Mouse (Mus musculus): Measurements from ENCODE around the gene Cdc34. TPM values are rescaled to one million over a fixed set of nuclear protein-coding genes. Genes with fewer than 3 reads are reported as not detected.

Cdc34 gene
- polyA plus RNA-seq (2015; fragmentation: Nextera tagmentation; extraction: Ambion mirVana): 107 and 108 TPM in 2 replicates

DNA sequence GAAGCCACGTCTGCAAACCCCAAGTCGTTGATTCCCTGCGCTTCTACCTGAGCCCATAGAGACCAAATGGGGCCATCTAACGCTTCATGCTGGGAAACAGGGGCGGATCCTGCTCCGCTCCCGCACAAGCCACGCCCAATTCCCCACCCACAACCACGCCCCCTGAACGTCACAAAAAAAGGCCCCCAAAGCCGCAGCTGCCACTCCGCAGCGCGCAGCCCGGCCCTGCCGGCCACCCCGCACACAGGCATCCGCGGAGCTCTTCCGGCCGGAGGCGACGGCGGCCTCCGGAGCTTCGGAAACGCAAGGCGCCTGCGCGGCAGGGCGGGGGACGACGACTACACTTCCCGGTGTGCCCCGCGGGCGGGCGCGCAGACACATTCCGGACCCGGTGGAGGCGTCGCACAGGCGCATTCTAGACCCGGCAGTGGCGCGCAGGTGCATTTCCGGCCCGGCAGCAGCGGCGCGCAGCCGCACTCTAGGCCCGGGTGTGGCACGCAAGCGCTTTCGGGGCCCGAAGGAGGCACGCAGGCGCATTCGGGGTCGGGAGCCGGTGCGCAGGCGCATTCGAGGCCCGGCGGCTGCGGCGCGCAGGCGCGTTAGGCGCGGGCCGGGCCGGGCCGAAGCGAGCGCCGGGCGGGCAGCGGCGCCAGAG, at the start of gene Cdc34:
Gene Cdc34 (plus strand): TSS at position 605 of the 655 bp plus-strand sequence.
- Histone ChIP-seq H3K27ac (peak within 1 kb of the TSS; percentile 88), H3K4me3 (replicated peaks) (peak within 1 kb of the TSS; percentile 82), H3K4me1 (peaks cover 22% of the 10 kb centered on the region), H3K9me3 (no peaks in the 10 kb centered on the region), H3K27me3 (replicated peaks) (no peaks in the 10 kb centered on the region), H3K9ac (peak within 1 kb of the TSS; percentile 81), H3K4me2 (peak within 1 kb of the TSS; percentile 88), H3K36me3 (peaks cover 20% of the 10 kb centered on the region)
- ATAC-seq (ENCODE audit: insufficient read depth, low FRiP score, low read depth): peak; percentile 96
- WGBS: under 1% methylated on average over 77 of the region's 84 CpGs

DNA sequence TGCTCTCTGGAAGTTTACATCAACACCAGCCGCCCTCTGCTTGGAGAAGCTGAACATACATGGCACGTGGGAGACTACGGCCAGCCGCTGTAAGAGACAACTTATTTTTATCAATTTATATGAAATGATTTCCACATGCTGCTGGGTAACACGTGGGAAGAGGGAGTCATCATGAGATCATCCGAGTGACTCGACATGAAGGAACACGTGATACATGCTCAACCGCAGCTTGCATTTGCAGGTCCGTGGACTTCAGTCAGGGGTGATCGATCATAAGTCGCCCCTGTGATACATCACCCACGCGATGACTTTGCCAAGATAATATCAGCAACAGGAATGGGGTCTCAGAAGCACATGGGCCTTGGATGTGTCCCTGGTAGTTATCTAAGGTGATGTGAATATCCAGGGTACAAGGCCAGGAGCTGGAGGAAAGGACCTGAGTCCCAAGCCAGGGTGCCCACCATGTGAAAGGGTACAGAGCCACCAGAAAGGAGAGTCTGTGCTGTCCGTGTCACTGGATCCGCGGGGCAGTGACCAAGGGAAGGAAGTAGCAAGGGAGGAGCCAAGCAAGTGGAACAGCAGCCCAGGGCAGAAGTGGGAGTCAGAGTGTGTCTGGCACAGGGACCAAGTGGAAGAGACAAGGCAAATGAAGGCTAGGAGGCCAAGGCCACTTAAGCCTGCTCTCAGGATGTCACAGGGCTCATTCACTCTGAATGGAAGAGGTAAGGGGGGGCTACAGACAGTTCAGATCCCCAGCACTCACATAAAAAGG, 48.8 kb upstream of the Cdc34 start:
- no peaks in the 10 kb centered on the region for H3K9me3 ChIP-seq
- no peak overlapping the region for H3K4me3 ChIP-seq (replicated peaks)
- 76% methylated on average over 17 of the region's 17 CpGs for WGBS
- no peaks in the 10 kb centered on the region for H3K36me3 ChIP-seq
- H3K4me2 ChIP-seq: no peak overlapping the region
- H3K9ac ChIP-seq: no peak overlapping the region
- peaks cover under 1% of the 10 kb centered on the region for H3K4me1 ChIP-seq
- peaks cover 12% of the 10 kb centered on the region; the same call in 1 of the 2 replicates for H3K27me3 ChIP-seq (replicated peaks)
- ATAC-seq (ENCODE audit: insufficient read depth, low FRiP score, low read depth): no peak
- H3K27ac ChIP-seq: no peak overlapping the region

DNA sequence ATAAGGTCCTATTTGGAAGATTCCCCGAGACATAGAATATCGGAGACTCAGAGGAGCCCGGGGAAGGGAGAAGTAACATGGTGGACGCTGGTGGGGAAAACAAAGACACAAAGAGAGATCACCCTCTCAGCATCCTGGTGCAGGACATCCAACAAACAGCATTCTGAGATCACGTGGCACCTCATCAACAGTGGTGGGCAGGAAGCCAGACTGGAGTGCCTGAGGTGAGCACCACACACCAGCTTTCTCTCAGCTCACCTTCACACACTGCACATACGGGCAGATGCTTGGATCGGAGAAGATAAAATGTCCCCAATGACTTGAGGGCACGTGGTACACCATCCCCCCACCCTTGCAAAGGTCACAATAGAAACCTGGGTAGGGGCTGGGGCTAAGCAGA, 45.7 kb upstream of the Cdc34 start:
- Histone ChIP-seq H3K4me3 (replicated peaks) (no peak overlapping the region), H3K9ac (no peak overlapping the region), H3K4me2 (peak overlapping the region; percentile 92; the same call in 1 of the 2 replicates), H3K27ac (no peak overlapping the region), H3K36me3 (no peaks in the 10 kb centered on the region), H3K4me1 (peaks cover 11% of the 10 kb centered on the region), H3K9me3 (no peaks in the 10 kb centered on the region), H3K27me3 (replicated peaks) (peaks cover 26% of the 10 kb centered on the region; the same call in 1 of the 2 replicates)
- ATAC-seq (ENCODE audit: insufficient read depth, low FRiP score, low read depth): no peak
- WGBS: 86% methylated on average over 8 of the region's 8 CpGs

DNA sequence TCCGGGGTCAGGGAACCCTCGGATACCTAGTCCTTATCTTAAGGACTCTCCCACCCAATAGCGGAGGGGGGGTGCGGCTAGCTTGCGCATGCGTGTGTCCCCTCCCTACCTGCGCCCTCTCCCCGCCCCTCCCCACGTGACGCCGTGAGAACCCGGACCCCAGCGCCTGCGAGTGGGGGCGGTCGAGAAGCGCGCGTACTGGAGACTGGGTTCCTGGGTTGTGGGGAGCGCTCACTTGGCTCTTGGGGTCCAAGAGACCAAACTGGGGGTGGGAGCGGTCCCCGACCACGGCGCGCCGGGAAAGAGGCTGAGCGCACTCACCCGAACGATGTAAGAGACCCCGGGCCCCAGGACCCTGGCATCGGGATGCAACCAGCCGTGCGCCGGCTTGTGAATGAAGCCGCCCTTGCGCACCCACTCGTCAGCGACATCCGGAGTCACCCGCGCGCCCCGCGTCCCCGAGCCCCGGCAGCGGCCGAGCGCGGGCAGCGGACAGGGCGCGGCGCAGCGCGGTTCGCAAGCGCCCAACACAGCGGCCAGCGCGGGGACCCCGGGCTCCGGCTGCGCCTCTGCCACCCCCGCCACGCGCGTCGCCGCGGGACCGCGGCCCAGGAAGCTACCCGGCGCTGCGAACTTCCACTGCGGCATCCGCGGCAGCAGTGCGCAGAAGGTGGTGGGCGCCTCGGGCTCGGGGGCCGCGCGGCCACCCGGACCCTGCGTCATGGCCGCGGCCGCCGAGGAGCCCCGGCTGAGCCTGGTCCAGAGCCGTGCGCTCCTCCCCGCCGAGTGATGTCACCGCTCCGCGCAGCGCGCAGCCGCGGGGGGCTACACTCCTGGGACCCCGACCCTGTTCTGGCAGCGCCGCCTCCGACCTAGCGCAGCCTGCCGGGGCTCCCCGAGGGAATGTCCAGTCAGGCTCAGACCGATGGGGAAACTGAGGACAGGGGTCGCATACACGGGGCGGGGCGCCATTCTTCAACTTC, 44.6 kb upstream of the Cdc34 start, which contains the start of gene Shc2:
Gene Shc2 (minus strand): TSS at position 791 of the 983 bp plus-strand sequence.
- peak; percentile 59; the same call in 1 of the 2 replicates for ATAC-seq (ENCODE audit: insufficient read depth, low FRiP score, low read depth)
- peak within 1 kb of the TSS; percentile 92 for H3K4me2 ChIP-seq
- H3K36me3 ChIP-seq: no peaks in the 10 kb centered on the region
- peaks cover 11% of the 10 kb centered on the region for H3K4me1 ChIP-seq
- WGBS: under 1% methylated on average over 103 of the region's 116 CpGs
- peak within 1 kb of the TSS; percentile 57 for H3K9ac ChIP-seq
- peak within 1 kb of the TSS; percentile 60; the same call in 1 of the 2 replicates for H3K27ac ChIP-seq
- peaks cover 26% of the 10 kb centered on the region; the same call in 1 of the 2 replicates for H3K27me3 ChIP-seq (replicated peaks)
- no peaks in the 10 kb centered on the region for H3K9me3 ChIP-seq
- H3K4me3 ChIP-seq (replicated peaks): peak within 1 kb of the TSS; percentile 67

- 10% methylated on average over 23 of the region's 23 CpGs for WGBS
- H3K4me2 ChIP-seq: peak overlapping the region; percentile 92
- H3K9ac ChIP-seq: no peak overlapping the region
- peaks cover 11% of the 10 kb centered on the region for H3K4me1 ChIP-seq
- no peak overlapping the region for H3K27ac ChIP-seq
- peaks cover 26% of the 10 kb centered on the region; the same call in 1 of the 2 replicates for H3K27me3 ChIP-seq (replicated peaks)
- no peaks in the 10 kb centered on the region for H3K36me3 ChIP-seq
- peak; percentile 20; the same call in 1 of the 2 replicates for ATAC-seq (ENCODE audit: insufficient read depth, low FRiP score, low read depth)
- H3K9me3 ChIP-seq: no peaks in the 10 kb centered on the region
- peak overlapping the region; percentile 67 for H3K4me3 ChIP-seq (replicated peaks)
Observed at GRCm38 (mm10) chr10:79638486-79639204, 43.4 kb upstream of the Cdc34 start.

GRCm38 (mm10) chr10:79645711-79646110, 36.3 kb upstream of the Cdc34 start, which contains the start of gene Odf3l2:
Gene Odf3l2 (minus strand): TSS chr10:79645738.
- Histone ChIP-seq H3K4me3 (replicated peaks) (no peak within 1 kb of the TSS), H3K36me3 (no peaks in the 10 kb centered on the region), H3K4me2 (no peak within 1 kb of the TSS), H3K9me3 (no peaks in the 10 kb centered on the region), H3K27me3 (replicated peaks) (no peaks in the 10 kb centered on the region), H3K9ac (no peak within 1 kb of the TSS), H3K4me1 (no peaks in the 10 kb centered on the region), H3K27ac (no peak within 1 kb of the TSS)
- 71% methylated on average over 8 of the region's 8 CpGs for WGBS
- no peak for ATAC-seq (ENCODE audit: insufficient read depth, low FRiP score, low read depth)

DNA sequence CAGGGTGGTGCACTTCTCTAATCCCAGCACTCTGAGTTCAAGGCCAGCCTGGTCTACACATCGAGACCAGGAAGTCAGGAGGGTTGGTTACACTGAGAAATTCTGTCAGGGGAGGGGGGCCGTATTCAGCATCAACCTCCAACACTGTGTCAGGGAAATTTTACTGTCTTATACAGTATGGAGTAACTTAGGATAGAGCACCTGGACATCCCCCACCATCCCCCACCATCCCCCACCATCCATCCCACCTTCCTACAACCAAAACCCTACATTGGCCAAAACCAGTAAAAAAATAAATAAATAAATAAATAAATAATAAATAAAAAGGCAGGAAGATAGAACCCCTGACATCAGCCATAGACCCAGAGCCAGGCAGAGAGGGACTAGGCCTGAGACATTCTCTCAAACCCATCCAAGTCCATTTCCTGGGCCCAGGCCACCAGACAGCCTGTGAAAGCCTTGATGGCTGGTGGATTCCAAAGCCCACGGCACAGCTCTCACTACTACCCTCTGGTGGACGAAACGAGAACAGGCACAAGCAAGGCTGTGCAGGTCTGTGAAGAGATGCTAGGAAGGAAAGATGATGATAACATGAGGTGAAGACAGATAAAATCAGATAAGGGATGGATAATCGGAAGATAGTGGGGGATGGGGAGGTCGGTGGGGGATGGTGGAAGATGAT, 32.8 kb upstream of the Cdc34 start:
- 24% methylated on average over 7 of the region's 7 CpGs for WGBS
- Histone ChIP-seq H3K4me3 (replicated peaks) (no peak overlapping the region), H3K4me1 (no peaks in the 10 kb centered on the region), H3K9ac (no peak overlapping the region), H3K27me3 (replicated peaks) (peaks cover 8% of the 10 kb centered on the region; the same call in 1 of the 2 replicates), H3K4me2 (no peak overlapping the region), H3K27ac (no peak overlapping the region), H3K9me3 (no peaks in the 10 kb centered on the region), H3K36me3 (no peaks in the 10 kb centered on the region)
- no peak for ATAC-seq (ENCODE audit: insufficient read depth, low FRiP score, low read depth)

DNA sequence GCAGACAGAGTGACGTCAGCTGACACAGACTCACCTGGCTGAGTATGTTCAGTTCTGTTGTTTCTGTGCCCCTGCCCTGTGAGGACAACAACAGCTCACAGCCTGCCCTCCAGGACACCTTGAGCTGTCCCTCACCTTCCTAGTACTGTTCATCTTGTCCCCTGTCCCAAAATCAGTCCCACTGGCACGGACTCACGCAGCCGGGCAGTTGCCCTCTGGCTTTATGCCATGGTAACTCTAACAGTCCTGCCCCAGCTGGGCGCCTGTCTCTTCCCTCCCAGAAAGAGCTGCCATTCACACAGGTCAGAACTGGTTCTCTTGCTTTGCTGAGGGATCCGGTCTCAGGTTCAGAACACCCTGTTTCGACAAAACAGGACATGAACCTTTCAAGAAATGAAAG, 29.2 kb upstream of the Cdc34 start:
- Histone ChIP-seq H3K4me3 (replicated peaks) (no peak overlapping the region), H3K27ac (no peak overlapping the region), H3K36me3 (no peaks in the 10 kb centered on the region), H3K27me3 (replicated peaks) (peaks cover 8% of the 10 kb centered on the region; the same call in 1 of the 2 replicates), H3K4me1 (no peaks in the 10 kb centered on the region), H3K9me3 (no peaks in the 10 kb centered on the region), H3K4me2 (no peak overlapping the region), H3K9ac (no peak overlapping the region)
- 83% methylated on average over 7 of the region's 7 CpGs for WGBS
- no peak for ATAC-seq (ENCODE audit: insufficient read depth, low FRiP score, low read depth)

GRCm38 (mm10) chr10:79654946-79655395, 27.0 kb upstream of the Cdc34 start:
- H3K9me3 ChIP-seq: no peaks in the 10 kb centered on the region
- no peak overlapping the region for H3K9ac ChIP-seq
- H3K27ac ChIP-seq: no peak overlapping the region
- no peak overlapping the region for H3K4me3 ChIP-seq (replicated peaks)
- WGBS: 40% methylated on average over 1 of the region's 1 CpGs
- no peak for ATAC-seq (ENCODE audit: insufficient read depth, low FRiP score, low read depth)
- H3K36me3 ChIP-seq: no peaks in the 10 kb centered on the region
- H3K27me3 ChIP-seq (replicated peaks): peaks cover 8% of the 10 kb centered on the region; the same call in 1 of the 2 replicates
- H3K4me2 ChIP-seq: no peak overlapping the region
- H3K4me1 ChIP-seq: no peaks in the 10 kb centered on the region

DNA sequence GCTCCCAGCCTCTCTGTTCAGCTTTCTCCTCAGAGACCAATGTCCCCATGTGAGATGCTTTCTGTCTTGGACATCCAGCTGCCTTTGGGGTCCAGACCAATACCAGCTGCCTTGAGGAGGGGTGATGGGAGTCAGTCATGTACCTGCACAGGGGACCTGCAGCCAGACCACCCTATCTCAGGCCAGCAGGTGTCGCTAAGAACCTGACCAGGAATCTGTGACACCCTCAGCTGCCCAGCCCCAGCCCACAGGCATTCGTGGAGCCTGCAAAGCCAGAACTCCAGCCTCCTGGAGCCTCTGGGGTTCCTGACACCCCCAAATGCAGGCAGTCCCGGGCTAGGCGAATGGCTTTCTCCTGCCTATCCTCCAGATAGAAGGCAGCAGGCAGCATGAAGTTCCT, 23.2 kb upstream of the Cdc34 start:
- Histone ChIP-seq H3K36me3 (no peaks in the 10 kb centered on the region), H3K9me3 (no peaks in the 10 kb centered on the region), H3K4me2 (no peak overlapping the region), H3K4me1 (no peaks in the 10 kb centered on the region), H3K27ac (no peak overlapping the region), H3K27me3 (replicated peaks) (no peaks in the 10 kb centered on the region), H3K4me3 (replicated peaks) (no peak overlapping the region), H3K9ac (no peak overlapping the region)
- ATAC-seq (ENCODE audit: insufficient read depth, low FRiP score, low read depth): no peak
- 20% methylated on average over 4 of the region's 4 CpGs for WGBS
